Mouse (Mus musculus): ENCODE measurements around the gene Lime1. TPM values are rescaled to one million over a fixed set of nuclear protein-coding genes. Genes with fewer than 3 reads are reported as not detected.

Gene Lime1
- total RNA-seq, 1 experiment from 2014 or later, result 32.4 TPM

DNA sequence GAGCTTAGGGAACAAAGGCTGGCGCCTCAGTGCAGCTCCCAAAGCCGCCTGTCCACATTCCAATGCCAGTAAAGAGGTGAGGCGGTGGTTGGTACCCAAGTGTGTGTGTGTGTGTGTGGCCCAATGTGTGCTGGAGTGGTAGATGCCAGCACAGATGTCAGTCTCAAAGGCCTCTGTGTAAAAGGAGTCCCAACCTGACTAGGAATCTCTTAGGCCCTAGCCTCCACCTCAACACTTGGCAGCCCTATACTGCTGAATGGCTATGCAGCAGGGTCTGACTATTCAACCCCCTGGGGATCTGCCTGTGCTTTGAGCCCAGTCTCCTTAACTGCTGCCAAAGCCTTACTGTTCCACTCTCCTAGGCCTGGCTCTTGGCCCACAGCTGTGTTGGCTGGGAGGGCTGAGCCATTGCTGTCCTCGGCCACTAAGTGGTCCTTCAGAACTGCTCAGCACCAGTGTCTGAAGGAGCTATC lies 5.1 kb downstream of the Lime1 start:
- no peak for ATAC-seq (replicated peaks in 1 of 2; ENCODE audit: insufficient read depth in 1 of 2, low FRiP score in 2 of 2, low TSS enrichment in 1 of 2, low read depth in 1 of 2, poor library complexity in 2 of 2, severe bottlenecking in 2 of 2)

GRCm38 (mm10) chr2:181385885-181386284 lies 6.0 kb downstream of the Lime1 start:
- ATAC-seq (replicated peaks in 1 of 2; ENCODE audit: insufficient read depth in 1 of 2, low FRiP score in 2 of 2, low TSS enrichment in 1 of 2, low read depth in 1 of 2, poor library complexity in 2 of 2, severe bottlenecking in 2 of 2), result no peak

- no peak for ATAC-seq (replicated peaks in 1 of 2; ENCODE audit: insufficient read depth in 1 of 2, low FRiP score in 2 of 2, low TSS enrichment in 1 of 2, low read depth in 1 of 2, poor library complexity in 2 of 2, severe bottlenecking in 2 of 2)
These were observed 6.9 kb downstream of the Lime1 start for GRCm38 (mm10) chr2:181386663-181387210.

DNA sequence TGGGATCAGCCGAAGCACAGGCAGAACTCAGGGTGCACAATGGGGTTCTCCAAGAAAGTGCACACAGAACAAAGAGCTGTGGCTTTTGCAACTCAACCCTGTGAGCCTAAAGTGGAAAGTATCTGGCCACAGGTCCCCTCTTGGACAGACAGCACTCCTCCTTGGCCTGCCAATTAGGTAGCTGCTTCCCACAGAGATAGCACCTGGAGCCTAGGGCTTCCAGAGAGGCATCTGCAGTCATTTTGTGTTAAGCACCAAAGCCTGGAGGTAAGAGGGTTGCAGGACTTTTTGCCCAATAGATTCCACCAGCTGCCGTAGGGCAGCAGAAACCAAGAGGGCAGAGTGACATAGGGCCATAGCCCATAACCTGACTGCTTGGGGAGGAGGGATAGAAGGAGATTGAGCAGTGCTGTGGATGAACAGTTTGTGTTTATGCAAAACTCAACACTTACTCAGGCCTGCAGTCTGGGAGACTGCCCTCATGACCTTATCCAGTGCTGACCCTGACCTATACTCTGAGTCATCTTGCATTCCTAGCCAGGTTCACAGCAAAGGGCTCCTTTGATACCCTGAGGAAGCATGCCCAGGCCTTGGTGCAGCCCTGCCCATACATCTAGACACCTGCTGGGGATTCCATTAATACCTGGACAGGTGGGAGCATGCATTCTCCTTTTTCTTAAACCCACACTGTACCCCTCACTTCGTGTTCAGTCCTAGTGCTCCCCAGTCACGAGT lies 10.4 kb downstream of the Lime1 start:
- ATAC-seq (replicated peaks in 1 of 2; ENCODE audit: insufficient read depth in 1 of 2, low FRiP score in 2 of 2, low TSS enrichment in 1 of 2, low read depth in 1 of 2, poor library complexity in 2 of 2, severe bottlenecking in 2 of 2), result no peak

DNA sequence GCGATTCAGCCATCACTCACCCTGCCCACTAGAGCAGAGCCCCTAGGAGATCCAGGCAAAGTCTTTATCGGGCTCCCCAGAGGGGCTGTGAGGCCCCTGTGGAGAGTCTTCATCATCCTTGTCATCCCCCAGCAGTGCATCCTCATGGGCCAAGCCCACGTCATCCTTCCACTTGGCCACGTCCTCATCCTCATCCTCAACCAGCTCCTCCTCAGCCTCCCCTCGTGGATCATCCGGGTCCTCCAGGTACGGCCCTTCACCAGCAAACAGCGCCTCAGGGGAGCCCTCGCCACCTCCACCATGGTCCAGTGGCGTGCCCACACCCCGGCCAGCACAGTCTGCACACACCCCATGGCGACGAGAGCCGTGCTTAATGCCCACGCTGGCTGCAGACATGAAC lies 11.1 kb downstream of the Lime1 start:
- no peak for ATAC-seq (replicated peaks in 1 of 2; ENCODE audit: insufficient read depth in 1 of 2, low FRiP score in 2 of 2, low TSS enrichment in 1 of 2, low read depth in 1 of 2, poor library complexity in 2 of 2, severe bottlenecking in 2 of 2)

- ATAC-seq (replicated peaks in 1 of 2; ENCODE audit: insufficient read depth in 1 of 2, low FRiP score in 2 of 2, low TSS enrichment in 1 of 2, low read depth in 1 of 2, poor library complexity in 2 of 2, severe bottlenecking in 2 of 2), result no peak
These were observed 11.7 kb downstream of the Lime1 start for GRCm38 (mm10) chr2:181391541-181391940.

- ATAC-seq (replicated peaks in 1 of 2; ENCODE audit: insufficient read depth in 1 of 2, low FRiP score in 2 of 2, low TSS enrichment in 1 of 2, low read depth in 1 of 2, poor library complexity in 2 of 2, severe bottlenecking in 2 of 2), result peak; percentile 66 to 90
These were observed 12.8 kb downstream of the Lime1 start for GRCm38 (mm10) chr2:181392600-181393213.

- no peak for ATAC-seq (replicated peaks in 1 of 2; ENCODE audit: insufficient read depth in 1 of 2, low FRiP score in 2 of 2, low TSS enrichment in 1 of 2, low read depth in 1 of 2, poor library complexity in 2 of 2, severe bottlenecking in 2 of 2)
These were observed 14.2 kb downstream of the Lime1 start for GRCm38 (mm10) chr2:181394086-181394485.

- ATAC-seq (replicated peaks in 1 of 2; ENCODE audit: insufficient read depth in 1 of 2, low FRiP score in 2 of 2, low TSS enrichment in 1 of 2, low read depth in 1 of 2, poor library complexity in 2 of 2, severe bottlenecking in 2 of 2), result no peak
These were observed 17.4 kb downstream of the Lime1 start for GRCm38 (mm10) chr2:181397207-181397761.

DNA sequence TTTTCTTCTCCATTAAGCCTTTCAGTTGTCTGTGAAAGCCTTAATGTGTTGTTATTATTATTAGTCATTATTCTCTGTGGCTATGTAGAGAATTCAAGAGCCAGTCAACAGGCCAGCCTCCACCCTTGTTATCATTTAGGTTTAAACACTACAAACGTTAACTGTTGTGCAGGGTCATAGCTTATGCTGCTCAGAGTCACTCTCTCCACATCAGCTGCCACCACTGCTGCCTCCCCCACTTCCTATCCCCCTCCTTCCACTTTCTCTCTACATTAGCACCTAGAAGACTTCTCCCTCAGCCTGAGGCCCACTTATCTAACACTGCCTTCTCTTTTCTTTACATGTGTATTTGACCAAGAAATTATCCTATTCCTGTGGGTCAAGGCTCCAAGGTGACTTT lies 21.6 kb downstream of the Lime1 start:
- ATAC-seq (replicated peaks in 1 of 2; ENCODE audit: insufficient read depth in 1 of 2, low FRiP score in 2 of 2, low TSS enrichment in 1 of 2, low read depth in 1 of 2, poor library complexity in 2 of 2, severe bottlenecking in 2 of 2), result 0 out of 4 replicates have a peak, but pooled peaks of 1 of the 2 experiments have one; percentile 32

GRCm38 (mm10) chr2:181403722-181404121 lies 23.8 kb downstream of the Lime1 start:
- no peak for ATAC-seq (replicated peaks in 1 of 2; ENCODE audit: insufficient read depth in 1 of 2, low FRiP score in 2 of 2, low TSS enrichment in 1 of 2, low read depth in 1 of 2, poor library complexity in 2 of 2, severe bottlenecking in 2 of 2)

DNA sequence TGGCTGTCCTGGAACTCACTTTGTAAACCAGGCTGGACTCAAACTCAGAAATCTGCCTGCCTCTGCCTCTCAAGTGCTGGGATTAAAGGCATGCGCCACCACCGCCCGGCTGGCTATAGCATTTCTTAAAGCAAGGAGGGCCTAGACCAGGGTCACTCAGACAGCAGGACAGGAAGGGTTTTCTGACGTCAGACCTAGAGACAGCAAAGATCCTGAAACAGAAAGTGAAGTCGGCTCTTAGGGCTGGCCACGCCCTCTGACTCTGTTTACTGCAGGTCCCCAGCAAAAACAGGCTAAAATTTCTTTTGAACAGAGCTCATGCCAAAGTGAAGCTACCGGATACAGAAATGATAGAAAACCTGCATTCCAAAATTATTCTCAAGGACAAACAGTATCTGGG lies 29.8 kb downstream of the Lime1 start:
- ATAC-seq (replicated peaks in 1 of 2; ENCODE audit: insufficient read depth in 1 of 2, low FRiP score in 2 of 2, low TSS enrichment in 1 of 2, low read depth in 1 of 2, poor library complexity in 2 of 2, severe bottlenecking in 2 of 2), result no peak

- peak; percentile 83 to 94 for ATAC-seq (replicated peaks in 1 of 2; ENCODE audit: insufficient read depth in 1 of 2, low FRiP score in 2 of 2, low TSS enrichment in 1 of 2, low read depth in 1 of 2, poor library complexity in 2 of 2, severe bottlenecking in 2 of 2)
These were observed 31.0 kb downstream of the Lime1 start for GRCm38 (mm10) chr2:181410760-181411473.

DNA sequence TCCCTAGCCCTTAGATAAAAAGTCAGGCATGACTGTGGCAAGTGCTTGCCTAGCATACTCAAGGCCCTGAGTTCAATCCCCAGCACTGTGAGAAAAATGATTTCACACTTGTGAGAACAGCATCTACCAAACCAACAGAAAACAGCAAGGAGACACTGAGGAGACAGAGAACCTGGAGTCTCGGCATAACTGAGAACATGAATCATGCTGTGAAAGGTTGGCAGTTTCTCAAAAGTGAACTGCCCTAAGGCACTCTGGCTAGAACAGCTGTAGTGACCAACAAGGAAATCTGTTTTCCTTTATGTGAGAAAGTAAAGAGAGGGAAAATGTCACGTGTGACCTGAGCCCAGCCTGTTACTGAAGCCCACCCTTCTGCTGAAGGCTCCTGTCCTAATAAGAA lies 33.3 kb downstream of the Lime1 start:
- no peak for ATAC-seq (replicated peaks in 1 of 2; ENCODE audit: insufficient read depth in 1 of 2, low FRiP score in 2 of 2, low TSS enrichment in 1 of 2, low read depth in 1 of 2, poor library complexity in 2 of 2, severe bottlenecking in 2 of 2)

DNA sequence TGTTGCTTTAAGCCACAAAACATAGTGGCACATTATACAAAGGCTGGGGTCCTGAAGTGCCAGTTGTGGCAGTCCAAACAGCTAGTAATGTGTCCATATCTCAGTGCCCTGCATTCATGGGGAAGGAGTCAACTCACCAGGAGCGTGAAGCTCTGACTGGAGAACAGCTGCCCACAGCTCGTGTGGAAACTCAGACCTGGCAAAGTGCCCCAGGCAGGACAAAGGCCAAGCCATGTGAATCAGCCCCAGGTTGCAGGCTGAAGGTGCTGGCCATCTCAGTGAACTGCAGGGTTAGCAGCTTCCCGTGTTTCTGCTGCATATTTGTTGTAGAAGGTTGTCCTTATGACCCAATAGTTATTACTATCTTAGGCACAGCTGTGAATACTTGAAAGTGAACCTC lies 36.1 kb downstream of the Lime1 start:
- no peak for ATAC-seq (replicated peaks in 1 of 2; ENCODE audit: insufficient read depth in 1 of 2, low FRiP score in 2 of 2, low TSS enrichment in 1 of 2, low read depth in 1 of 2, poor library complexity in 2 of 2, severe bottlenecking in 2 of 2)

- no peak for ATAC-seq (replicated peaks in 1 of 2; ENCODE audit: insufficient read depth in 1 of 2, low FRiP score in 2 of 2, low TSS enrichment in 1 of 2, low read depth in 1 of 2, poor library complexity in 2 of 2, severe bottlenecking in 2 of 2)
These were observed 39.5 kb downstream of the Lime1 start for GRCm38 (mm10) chr2:181419359-181419758.

- no peak for ATAC-seq (replicated peaks in 1 of 2; ENCODE audit: insufficient read depth in 1 of 2, low FRiP score in 2 of 2, low TSS enrichment in 1 of 2, low read depth in 1 of 2, poor library complexity in 2 of 2, severe bottlenecking in 2 of 2)
These were observed 40.5 kb downstream of the Lime1 start for GRCm38 (mm10) chr2:181420426-181420825.

Measured in hematopoietic stem cell, adult 5-6 weeks (primary cell).